Mouse (Mus musculus): ENCODE measurements around the gene Myh9.

Gene Myh9

DNA sequence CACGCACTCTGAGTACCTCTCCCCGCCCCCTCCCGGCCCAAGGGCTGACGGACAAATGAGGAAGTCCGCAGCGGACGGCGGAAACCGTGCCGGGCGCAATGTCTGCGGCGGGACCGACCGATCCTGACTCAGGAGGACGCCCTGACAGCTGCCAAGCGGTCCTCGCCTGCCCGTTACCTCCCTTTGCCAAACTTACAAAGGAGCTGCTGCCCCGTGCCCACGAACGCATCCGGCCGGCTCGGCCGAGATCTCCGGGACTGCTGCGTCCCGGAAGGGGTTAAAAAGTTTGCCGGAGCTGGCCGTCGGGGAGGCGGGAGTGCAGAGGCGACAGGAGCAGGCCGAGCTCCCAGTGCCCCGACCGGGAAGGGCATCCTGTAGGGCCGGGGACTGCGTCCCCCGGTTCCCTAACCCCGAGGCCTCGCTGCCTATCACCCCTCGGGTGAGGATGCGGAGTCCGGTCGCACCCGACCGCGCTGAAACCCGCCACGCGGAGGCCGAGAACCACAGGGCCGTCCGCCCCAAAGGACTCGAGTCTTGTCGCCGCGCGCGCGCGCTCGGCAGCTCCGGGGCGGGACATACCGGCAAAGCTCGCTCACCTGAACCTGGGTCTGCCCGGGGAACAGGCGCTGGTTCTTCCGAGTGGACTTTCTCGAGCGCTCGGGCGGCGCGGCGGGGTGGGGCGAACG is 471 bp downstream of the Myh9 start:
- peak in 1 of 2 experiments; percentile 80 for DNase-seq

DNA sequence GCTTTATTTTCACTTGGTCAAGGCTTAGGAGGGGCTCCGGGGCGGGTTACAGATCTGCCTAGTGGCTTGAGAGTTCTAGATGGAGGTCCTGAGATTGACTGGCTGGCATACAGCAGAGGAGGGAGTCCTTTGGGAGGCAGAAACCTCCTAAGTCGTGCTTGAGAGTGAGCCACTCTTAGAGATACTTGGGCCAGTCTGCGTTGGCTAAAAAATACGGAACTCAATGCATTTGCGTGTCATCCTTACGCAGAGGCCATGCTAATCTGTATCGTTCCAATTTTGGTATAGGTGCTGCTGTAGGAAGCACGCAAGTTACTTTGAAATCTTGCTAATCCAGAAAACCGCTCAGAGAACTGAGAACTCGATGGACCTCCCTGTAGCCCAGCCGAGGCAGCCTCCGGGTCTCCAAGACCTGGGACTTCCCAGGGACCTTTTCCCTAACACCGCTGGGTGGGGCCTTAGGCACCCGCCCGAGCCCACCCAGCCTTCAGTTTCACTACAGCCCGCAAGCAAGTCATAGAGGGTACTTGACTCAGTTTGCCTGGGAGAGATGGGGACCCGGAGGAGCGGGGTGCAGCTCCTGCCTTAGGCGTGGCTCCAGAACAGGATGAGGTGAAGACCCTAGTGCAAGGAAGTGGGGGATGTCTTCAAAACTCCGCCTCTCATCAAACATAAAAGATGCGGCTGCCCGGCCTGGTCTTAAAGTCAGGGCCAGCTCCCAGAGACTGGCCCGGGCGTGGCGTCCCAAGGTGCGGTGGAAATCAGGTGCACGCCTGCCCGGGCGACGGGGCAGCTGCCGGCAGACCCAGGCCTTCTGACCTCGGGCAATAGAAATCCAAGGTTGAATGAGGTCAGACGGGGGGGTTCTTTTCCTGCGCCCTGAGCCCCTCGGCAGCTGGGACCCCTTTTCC is 1.3 kb downstream of the Myh9 start:
- DNase-seq = no peak

DNA sequence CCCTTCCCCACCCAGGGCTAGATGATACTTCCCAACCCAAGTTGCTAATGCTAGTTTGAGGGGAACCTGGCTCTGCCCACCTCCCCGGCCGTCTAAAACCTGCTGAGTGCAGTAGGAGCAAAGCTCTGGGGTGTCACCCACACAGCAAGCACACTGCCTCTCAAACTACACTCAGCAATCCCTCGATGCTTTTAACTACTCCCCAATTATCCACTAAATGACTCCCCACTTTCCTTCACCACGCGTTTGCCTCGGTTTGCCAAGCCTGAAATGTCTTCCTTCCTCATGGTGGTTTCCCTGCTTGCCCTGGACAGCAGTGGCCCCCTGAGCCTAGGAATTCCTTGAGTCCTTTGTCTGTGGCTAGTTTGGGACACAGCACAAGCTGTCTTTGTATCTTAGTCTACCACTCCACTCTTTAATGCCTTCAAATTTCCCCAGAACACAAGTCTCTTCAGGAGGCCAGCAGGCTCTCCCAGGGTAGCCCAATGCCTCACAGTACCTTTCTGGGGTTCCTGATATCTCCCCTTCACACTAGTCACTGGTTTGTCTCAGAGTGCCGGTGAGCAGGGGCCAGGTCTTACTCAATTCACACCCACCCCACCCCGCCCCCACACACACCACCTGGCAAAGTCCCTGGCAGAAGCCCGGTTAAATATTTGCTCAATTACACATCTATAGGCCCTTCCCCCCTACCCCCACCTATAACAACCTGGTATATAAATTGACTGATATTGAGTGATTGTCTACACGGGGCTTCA is 2.3 kb downstream of the Myh9 start:
- DNase-seq = no peak

DNA sequence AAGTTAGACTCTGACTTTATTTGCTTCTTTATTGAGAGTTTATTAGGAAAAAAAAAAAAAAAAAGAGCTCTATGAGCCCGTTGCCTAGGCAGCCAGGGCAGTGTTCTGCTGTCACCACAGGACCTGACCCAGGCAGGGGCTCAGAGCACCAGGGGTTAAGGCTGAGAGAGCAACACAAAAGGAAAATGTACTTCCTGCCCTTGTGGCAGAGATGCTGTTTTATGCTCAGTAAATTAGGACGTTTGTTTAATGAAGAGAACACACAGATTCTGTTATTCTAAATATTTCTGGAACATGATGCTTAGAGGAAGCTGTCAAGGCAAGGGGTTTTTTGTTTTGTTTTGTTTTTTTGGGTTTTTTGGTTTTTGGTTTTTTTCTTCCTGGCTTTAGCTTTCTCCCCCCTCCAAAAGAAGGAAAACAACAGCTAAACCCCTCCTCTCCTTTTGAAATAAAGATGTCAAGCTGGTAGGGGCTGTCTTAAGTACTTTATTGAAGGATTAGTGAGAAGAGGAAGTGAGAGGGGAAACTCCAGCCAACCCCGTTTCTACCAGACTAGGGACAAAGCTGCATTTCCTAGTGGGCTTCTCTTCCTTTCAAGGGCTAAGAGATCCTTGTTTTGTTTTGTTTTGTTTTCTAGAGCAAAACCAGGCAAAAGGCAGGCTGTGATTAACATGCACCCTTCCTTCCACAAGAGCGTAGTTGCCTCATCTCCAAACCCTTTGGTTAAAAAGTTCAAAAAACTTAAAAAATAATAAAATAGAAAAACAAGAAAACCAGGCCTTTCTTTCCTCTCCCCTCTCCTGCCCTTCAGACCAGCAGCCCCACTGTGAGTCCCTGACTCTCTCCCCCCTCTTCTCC is 3.2 kb downstream of the Myh9 start:
- DNase-seq = no peak

DNA sequence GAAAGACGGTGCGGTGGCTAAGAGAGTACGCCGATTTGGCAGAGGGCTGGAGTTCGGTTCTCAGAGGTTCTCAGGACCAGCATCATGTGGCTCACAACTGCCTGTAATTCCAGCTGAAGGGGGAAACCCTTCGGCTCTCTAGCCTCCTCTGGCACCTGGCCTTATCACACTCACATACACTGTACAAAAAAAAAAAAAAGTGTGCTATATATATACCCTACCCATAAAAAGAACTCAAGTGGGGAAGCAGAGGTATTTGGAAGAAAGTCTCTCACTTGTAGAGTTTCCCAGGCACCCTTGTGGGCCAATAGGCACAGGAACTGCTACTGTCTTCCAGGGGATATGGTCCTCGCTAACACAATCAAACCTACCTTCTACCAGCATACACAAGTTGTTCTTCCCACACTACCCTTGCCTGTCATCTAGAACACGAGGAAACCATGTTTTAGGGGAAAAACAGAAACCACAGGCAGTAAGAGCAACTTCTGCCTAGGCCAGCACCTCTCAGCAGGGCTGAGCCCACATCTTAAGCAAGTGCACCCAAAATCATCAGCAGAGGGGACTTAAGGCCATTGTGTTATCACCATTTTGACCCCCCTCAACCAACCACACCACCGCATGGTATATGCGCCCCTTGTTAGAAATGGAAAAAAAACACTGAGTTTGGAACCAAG is 4.4 kb downstream of the Myh9 start:
- no peak for DNase-seq

DNA sequence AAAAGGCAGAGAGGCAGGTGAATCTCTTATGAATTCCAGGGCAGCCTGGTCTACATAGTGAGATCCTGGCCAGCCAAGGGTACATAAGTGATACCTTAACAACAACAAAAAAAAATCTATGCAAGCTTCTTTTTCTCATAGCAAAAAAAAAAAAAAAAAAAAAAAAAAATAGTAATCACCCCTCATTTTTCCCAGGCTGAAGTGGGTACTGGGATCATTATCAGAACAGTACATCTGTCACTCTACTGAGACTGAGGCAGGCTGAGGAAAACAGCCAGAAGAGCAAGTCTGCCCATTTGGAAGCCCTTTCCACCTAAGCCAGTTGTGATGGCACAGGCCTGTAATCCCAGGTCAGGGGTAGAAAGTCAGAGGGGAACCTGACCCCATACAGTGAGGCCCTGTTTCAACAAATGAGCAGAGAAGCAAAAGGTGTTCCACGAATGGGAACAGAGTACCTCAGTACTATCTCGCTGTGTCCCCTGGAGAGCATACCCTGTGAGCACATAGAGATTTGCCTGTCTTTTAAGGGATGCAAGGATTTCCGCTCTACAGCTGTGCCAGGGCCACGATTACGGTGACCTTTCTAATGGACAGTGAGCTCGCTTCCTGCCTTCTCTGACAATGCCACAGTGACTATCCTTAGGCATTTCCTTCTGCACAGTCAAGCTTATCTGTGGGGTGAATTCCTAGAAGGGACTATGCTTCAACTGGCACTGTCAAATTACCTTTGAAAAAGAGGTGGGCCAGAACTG is 5.1 kb downstream of the Myh9 start:
- DNase-seq = no peak

DNA sequence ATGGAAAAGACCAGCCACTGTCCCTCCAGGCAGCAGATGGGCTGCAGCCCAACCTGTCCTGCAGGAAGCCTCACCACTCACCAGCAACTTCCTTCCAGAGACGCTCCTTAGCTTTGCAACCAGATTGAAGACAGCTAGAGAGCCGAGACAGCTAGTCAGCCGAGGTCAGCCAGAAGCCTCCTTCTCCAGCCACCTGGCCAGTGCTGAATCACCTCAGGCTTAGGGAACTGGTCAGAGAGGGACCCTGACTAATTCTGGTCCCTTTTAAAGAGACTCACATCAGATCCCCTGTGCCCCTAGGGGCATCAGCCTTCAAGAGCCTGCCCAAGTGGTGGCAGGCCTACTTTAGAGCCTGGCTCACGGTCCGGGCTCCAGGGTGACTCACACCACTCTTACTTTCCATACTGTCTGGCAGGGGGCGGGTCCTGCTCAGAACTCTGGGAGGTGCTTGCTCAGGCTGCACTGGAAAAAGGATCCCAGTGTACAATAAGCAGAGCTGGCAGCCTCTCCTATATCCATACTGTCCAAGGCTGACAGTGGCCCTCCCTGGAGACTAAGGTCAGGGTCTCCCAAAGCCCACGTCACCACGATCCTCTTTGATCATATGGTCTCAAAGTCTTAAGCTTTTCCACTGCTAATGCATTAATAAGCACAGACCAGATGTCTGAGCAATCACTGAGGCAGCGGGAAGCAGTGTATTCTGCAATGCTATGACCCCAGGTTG is 5.9 kb downstream of the Myh9 start:
- peak; percentile 56 to 60 for DNase-seq

DNA sequence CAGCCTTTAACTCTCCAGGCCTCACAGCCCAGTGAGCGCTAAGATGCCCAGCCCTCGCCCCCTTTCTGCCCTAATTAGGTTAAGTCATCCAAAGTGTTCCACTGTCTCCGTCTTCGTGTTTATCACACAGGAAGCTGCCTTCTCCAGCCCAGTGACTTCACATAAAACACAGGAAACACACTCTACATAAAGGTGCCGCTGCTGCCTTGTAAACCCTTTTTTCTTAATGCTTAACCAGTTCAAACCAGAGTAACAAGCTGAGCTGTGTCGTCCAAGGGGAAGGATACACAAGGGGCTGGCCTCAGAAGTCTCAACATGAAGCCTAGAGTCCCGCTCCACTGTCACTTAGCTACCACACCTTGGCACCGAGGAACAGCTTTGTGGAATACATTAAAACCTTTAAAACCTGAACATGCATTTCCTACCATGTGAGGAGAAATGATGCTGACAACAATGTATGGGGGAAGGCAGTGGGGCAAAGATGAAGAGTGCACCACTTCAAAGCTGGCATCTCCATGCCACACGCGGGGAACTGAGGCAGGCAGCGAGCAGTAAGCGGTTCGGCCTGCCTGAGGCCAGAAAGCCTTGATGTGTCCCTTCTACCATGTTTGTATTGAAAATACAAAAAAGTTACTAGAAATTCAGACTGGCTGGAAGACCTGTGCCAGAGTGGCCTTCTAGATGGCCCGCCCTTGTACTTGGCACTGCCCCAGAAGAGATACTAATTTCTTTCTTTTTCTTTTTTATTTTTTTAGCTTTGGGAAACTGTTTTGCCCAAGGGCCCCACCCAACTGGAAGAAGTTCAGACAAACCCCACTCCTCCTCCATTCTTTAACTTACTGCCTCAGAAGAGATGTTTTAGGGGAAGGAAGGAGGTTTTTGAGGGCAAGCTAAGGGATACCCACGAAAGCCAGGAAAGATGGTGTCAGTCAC is 7.4 kb downstream of the Myh9 start:
- DNase-seq = no peak

DNA sequence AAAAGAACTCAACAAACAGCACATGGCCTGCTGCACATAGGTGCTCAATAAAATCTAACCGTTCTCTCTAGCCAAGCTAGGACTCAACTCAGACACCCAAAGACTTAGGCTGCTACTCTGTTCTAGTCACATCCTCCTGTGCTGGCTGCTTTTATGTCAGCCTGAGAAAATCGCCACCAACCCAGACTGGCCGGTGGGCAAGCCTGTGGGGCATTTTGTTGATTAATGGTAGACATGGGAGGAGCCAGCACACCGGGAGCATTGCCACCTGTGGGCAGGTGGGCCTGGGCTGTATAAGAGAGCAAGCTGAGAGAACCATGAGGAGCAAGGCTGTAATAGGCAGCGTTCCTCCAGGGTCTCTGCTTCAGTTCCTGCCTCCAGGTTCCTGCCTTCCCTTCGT is 8.2 kb downstream of the Myh9 start:
- peak in 1 of 2 experiments; percentile 6 for DNase-seq

DNA sequence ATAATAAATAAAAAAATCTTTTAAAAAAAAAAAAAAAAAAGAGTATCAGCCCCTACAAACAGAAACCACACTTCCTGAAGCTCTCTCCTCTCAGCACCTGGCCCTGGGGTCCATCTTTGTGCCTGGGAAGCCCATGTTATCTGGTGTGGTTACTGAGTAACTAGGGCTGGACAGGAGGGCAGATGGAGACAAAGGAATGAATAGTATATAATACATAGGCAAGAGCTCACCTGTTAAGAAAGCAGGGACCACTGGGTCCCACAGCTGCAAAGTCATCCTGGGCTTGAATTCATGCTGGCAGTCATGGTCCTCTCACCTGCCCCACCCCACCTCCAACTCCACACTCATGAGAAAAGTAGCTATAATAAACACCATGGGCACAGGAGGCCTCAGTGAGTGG is 8.9 kb downstream of the Myh9 start:
- no peak for DNase-seq

DNA sequence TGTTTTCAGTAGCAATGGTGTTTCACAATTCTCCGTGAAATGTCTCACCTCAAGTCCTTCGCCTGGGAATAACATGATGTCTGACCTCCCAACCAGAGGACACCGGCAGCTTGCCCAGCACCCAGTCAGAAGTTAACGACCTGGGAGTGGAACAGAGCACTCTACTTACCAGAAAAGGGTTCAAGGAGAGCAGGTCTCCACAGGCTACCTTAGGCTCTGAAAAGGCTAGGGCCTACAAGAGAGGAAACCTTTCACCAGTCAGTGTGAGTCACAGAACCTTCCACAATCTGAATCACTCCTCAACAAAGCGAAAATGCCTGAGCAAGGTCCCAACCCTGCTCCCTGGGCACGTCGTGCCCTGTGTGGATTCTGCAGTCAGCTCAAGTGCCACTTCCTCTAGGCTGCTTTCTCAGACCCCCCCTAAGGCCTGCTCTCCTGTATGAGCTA is 9.5 kb downstream of the Myh9 start:
- peak in 1 of 2 experiments; percentile 4 for DNase-seq

DNA sequence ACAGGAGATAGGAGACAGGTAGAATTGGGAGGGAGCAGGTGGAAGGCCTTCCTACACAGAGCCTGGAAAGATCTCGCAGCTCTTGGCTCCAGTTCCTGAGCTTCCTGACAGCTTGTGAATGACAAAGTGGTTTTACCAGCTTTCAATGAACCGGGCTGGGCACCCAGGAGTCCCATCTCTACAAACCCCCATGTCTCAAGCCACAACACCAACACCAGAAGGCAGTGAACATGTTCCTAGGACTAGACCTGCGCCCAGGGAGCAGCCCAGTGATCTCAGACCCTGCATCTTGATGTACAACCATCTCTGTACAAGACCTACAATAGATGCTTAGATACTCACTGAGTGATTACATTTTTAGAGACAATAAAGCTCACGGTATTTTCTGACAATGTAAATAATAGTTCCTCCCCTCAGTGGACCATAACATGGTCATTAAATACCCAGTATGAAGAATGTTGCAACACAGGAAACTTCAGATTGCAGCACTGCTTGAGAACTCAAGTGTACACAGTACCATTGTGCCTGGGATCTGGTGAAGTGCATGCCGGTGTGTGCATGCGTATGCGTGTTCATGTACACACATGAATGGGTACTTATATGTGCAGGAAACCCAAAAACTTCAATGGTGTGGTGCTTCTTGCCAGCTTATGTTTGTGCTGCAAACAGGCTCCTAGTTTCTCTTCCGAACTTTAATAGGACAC is 10.1 kb downstream of the Myh9 start:
- DNase-seq = peak in 1 of 2 experiments; percentile 25

DNA sequence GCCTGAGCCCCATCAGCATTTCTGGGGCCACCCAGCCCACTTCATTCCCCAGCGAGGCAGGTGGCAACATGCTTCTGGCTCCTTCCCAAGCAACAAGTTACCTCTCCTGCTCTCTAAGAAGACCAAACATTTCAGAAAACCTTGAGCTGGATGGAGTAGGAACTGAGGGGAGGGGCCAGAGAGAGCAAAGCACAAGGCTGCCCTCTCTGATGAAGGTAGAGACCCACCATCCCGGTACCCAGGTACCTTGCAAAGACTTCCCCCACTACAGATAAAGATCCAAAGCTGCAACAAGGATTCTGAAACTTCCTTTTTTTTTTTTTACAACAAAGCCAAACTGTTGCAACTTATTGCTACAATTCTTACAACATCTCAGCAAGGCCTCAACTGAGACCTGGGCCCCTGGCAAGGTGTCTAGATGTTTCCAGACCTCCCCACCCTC is 10.8 kb downstream of the Myh9 start:
- DNase-seq = peak in 1 of 2 experiments; percentile 8

DNA sequence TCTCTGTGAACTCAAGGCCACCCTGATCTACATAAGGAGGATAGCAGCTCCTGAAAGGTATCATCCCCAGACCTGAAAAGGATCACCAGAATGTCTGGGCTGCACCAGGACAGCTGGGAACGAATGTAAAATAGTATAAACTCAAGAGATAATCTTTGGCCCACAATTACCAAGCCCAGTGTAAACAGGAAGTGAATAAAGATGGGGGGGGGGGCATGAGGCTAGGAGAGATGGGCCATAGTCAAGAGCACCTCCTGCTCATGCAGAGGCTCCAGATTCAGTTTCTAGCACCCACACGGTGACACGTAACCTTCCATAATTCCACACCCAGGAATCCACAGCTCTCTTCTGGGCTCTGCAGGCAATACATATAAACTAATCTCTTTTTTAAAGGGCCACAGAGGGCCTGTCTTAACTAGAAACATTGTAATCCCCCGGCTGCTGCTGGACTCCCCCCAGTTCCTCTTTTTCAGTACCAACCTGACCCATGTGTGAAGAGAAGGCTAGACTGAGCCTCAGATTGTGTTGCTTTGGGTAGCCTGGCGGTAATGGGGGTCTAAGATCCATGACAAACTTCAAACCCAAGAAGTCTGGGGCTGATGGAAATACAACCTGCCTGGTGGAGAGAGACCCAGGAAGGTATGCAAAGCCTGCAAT is 11.4 kb downstream of the Myh9 start:
- no peak for DNase-seq

DNA sequence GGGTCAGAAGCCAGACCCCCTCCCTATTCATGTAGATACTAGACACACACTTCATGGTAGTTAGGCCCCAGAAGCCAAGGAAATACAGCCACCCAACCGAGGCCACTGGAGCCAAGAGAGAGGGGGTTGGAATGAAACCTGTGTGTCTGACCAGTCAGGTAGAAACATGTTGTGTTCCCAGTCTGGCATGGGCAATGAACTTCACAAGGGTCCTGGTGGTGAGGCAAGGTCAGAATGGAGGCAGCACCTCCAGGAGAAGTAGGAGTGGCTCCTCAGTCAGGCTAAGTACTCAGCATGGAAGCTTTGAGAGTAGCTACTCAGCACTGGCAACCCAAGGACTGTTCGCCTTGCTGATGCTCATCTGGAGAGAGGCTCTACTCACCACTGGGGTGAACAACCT is 12.4 kb downstream of the Myh9 start:
- DNase-seq = no peak

DNA sequence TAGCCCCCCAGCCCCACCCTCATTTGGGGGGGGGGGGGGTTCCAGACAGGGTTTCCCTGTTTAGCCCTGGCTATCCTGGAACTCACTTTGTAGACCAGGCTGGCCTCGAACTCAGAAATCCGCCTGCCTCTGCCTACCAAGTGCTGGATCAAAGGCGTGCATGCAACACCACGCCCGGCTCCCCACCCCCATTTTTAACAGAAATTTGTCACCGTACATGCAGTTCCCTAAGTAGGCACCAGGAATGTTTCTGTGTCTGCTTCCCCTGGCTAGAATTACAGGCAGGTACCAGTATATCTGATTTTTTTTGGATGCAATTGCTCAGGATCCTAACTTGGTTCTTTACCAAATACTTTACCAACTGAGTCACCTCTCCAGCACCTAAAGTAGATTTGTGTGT is 13.1 kb downstream of the Myh9 start:
- no peak for DNase-seq

DNA sequence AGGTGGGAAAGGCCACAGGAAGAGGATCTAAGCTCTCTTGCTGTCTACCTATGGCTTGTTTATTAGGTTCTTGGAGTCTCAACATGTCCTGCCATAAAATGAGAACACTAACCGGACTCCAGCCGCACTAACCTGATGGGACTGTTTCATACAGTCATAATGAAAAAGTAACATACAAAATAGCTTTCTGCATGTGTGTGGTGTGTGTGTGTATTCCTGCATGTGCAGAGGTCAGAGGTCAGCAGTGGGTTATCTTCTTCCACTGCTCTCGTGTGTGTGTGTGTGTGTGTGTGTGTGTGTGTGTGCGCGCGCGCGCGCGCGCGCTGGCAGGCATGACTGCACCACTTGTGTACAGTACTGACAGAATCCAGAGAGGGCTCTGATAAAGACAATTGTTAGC is 13.7 kb downstream of the Myh9 start:
- DNase-seq = no peak

DNA sequence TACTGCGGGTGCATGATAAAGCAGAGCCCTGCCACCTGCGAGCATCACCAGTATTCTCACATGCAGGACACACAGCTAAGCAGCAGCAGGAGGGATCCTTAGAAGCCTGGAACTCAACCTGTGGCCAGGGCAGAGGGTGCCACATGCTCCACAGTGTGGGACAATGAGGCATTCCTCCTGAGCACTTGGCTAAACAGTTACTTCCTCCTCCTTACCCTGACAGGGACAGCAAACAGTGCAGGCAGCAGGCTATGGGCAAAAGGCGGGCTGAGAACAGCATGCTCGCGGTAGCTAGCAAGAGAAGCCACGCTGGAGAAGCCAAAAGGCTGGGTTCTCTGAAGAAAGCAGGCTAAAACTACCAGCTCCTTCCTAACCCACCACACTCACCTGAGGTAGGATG is 14.2 kb downstream of the Myh9 start:
- DNase-seq = peak; percentile 62 to 66

Measured in cerebellum, postnatal 25 days (tissue).